Mouse (Mus musculus): ENCODE results near the gene Sohlh2.
"Not testable (repeated sequence)": the region's sequence is repeated elsewhere in the genome, so short reads cannot be mapped to it uniquely, and the experiment has no call there.

Gene Sohlh2

GRCm38 (mm10) chr3:55181766-55182165 is at the start of gene Sohlh2:
Sohlh2 (plus strand) TSS chr3:55182028.
- no peak for DNase-seq (ENCODE audit: low spot score)

- DNase-seq (ENCODE audit: low spot score), result no peak
These were observed 44.8 kb upstream of the Sohlh2 start, which contains the start of gene Ccdc169 for GRCm38 (mm10) chr3:55137039-55137438. Ccdc169 (plus strand) TSS chr3:55137339.

- DNase-seq (ENCODE audit: low spot score), result no peak
These were observed 42.0 kb upstream of the Sohlh2 start for GRCm38 (mm10) chr3:55139837-55140236.

- no peak for DNase-seq (ENCODE audit: low spot score)
These were observed 40.4 kb upstream of the Sohlh2 start for GRCm38 (mm10) chr3:55141401-55141800.

GRCm38 (mm10) chr3:55144916-55145315 is 36.9 kb upstream of the Sohlh2 start:
- no peak for DNase-seq (ENCODE audit: low spot score)

GRCm38 (mm10) chr3:55146441-55146840 is 35.4 kb upstream of the Sohlh2 start:
- no peak for DNase-seq (ENCODE audit: low spot score)

- no peak for DNase-seq (ENCODE audit: low spot score)
These were observed 34.7 kb upstream of the Sohlh2 start for GRCm38 (mm10) chr3:55147156-55147555.

GRCm38 (mm10) chr3:55148091-55148490 is 33.7 kb upstream of the Sohlh2 start:
- DNase-seq (ENCODE audit: low spot score), result no peak

GRCm38 (mm10) chr3:55151656-55152433 is 30.0 kb upstream of the Sohlh2 start:
- peak; percentile 43 for DNase-seq (ENCODE audit: low spot score)

GRCm38 (mm10) chr3:55152673-55153334 is 29.0 kb upstream of the Sohlh2 start:
- DNase-seq (ENCODE audit: low spot score), result no peak

- no peak for DNase-seq (ENCODE audit: low spot score)
These were observed 27.7 kb upstream of the Sohlh2 start for GRCm38 (mm10) chr3:55154163-55154562.

GRCm38 (mm10) chr3:55157413-55157812 is 24.4 kb upstream of the Sohlh2 start:
- DNase-seq (ENCODE audit: low spot score), result no peak

GRCm38 (mm10) chr3:55161144-55161543 is 20.7 kb upstream of the Sohlh2 start:
- DNase-seq (ENCODE audit: low spot score), result no peak

- DNase-seq (ENCODE audit: low spot score), result no peak
These were observed 18.3 kb upstream of the Sohlh2 start for GRCm38 (mm10) chr3:55163510-55163909.

GRCm38 (mm10) chr3:55172478-55172877 is 9.3 kb upstream of the Sohlh2 start:
- DNase-seq (ENCODE audit: low spot score), result no peak

GRCm38 (mm10) chr3:55177271-55177670 is 4.6 kb upstream of the Sohlh2 start:
- DNase-seq (ENCODE audit: low spot score), result no peak

- no peak for DNase-seq (ENCODE audit: low spot score)
These were observed 9.8 kb downstream of the Sohlh2 start for GRCm38 (mm10) chr3:55191668-55192067.

GRCm38 (mm10) chr3:55193351-55193750 is 11.5 kb downstream of the Sohlh2 start:
- DNase-seq (ENCODE audit: low spot score), result no peak

GRCm38 (mm10) chr3:55194792-55195191 is 13.0 kb downstream of the Sohlh2 start:
- DNase-seq (ENCODE audit: low spot score), result no peak

- DNase-seq (ENCODE audit: low spot score), result no peak
These were observed 13.9 kb downstream of the Sohlh2 start for GRCm38 (mm10) chr3:55195581-55196327.

- DNase-seq (ENCODE audit: low spot score), result no peak
These were observed 14.5 kb downstream of the Sohlh2 start for GRCm38 (mm10) chr3:55196328-55196710.

- not testable (repeated sequence) for DNase-seq (ENCODE audit: low spot score)
These were observed 21.8 kb downstream of the Sohlh2 start for GRCm38 (mm10) chr3:55203621-55204020.

- DNase-seq (ENCODE audit: low spot score), result no peak
These were observed 24.6 kb downstream of the Sohlh2 start for GRCm38 (mm10) chr3:55206413-55206812.
